13 mouse cellular contexts compared by ENCODE assay signal in the genomic region with DNA sequence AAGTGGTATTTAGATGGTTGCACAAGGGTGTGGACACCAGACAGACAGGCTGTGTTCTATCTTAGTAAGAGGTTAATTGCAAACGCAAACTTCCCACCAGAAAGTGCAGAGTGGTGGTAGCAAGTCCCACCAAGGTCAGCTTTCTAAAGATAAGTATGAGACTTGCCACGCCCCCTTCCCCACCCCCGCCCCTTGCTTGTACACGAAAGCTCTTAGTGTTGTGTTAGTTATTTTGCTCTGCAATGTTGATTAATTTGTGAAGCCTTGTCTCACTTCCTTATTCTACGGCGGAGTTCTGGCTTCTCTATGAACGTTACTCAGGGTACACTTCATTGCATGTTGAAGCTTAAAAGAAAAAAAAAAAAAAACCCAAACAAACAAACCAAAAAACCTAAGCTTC. TPM values are rescaled to one million over a fixed set of nuclear protein-coding genes. Genes with fewer than 3 reads are reported as not detected.
DNase-seq lines count a peak whose midpoint lies in the region; ATAC-seq lines count a peak whose summit lies in the region.
"Had no signal": no experiment of that assay in that cellular context is flagged by ENCODE, and none has a peak within 500 bp of the region (broad histone marks: within the 10 kb centered on the region; RNA-seq: fewer than 3 reads in every experiment).

No protein-coding gene starts in this region.

- ATAC-seq in heart, embryonic 15.5 days (replicated peaks; ENCODE audit: insufficient number of reproducible peaks, insufficient read depth, low FRiP score, low read depth), result no peak
- ATAC-seq in erythroblast, adult 5-6 weeks (replicated peaks; ENCODE audit: low FRiP score, poor library complexity, severe bottlenecking), result 0 out of 2 replicates have a peak, but pooled peaks have one; percentile 45
- ATAC-seq in megakaryocyte progenitor cell, adult 5-6 weeks (replicated peaks; ENCODE audit: poor library complexity), result peak; percentile 25
- no peak for ATAC-seq in hindbrain, embryonic 14.5 days (ENCODE audit: low FRiP score)
- ATAC-seq: CD4-positive, CD25-positive, alpha-beta regulatory T cell, adult 4 months had no signal

- H3K36me3 ChIP-seq in heart, embryonic 15.5 days, result no peaks in the 10 kb centered on the region
- H3K36me3 ChIP-seq in hindbrain, embryonic 14.5 days (replicated peaks; ENCODE audit: control insufficient read depth, insufficient read depth), result no peaks in the 10 kb centered on the region
- H3K36me3 ChIP-seq: embryonic facial prominence, embryonic 15.5 days; limb, embryonic 15.5 days had no signal

- H3K4me3 ChIP-seq in heart, embryonic 15.5 days, result no peak overlapping the region
- no peak overlapping the region for H3K4me3 ChIP-seq in hindbrain, embryonic 14.5 days (replicated peaks; ENCODE audit: low read length)
- H3K4me3 ChIP-seq: embryonic facial prominence, embryonic 15.5 days; limb, embryonic 15.5 days had no signal

- peaks cover 8% of the 10 kb centered on the region for H3K4me1 ChIP-seq in heart, embryonic 15.5 days (replicated peaks)
- no peaks in the 10 kb centered on the region for H3K4me1 ChIP-seq in hindbrain, embryonic 14.5 days (replicated peaks; ENCODE audit: control insufficient read depth, insufficient read depth, low read length)
- H3K4me1 ChIP-seq: embryonic facial prominence, embryonic 15.5 days had no signal

- no peaks in the 10 kb centered on the region for H3K27me3 ChIP-seq in heart, embryonic 15.5 days
- H3K27me3 ChIP-seq in hindbrain, embryonic 14.5 days (ENCODE audit: control insufficient read depth, insufficient read depth, low read length), result no peaks in the 10 kb centered on the region
- H3K27me3 ChIP-seq: embryonic facial prominence, embryonic 15.5 days; limb, embryonic 15.5 days had no signal

- H3K4me2 ChIP-seq in heart, embryonic 15.5 days, result peak overlapping the region; percentile 1; the same call in 1 of the 2 replicates
- H3K4me2 ChIP-seq in hindbrain, embryonic 14.5 days (replicated peaks), result no peak overlapping the region
- H3K4me2 ChIP-seq: embryonic facial prominence, embryonic 15.5 days; limb, embryonic 15.5 days had no signal

- WGBS in heart, embryonic 15.5 days, result 28% methylated on average over 7 of the region's 7 CpGs
- WGBS in hindbrain, embryonic 14.5 days, result 77% methylated on average over 7 of the region's 7 CpGs

- no peak overlapping the region for H3K9ac ChIP-seq in heart, embryonic 15.5 days
- no peak overlapping the region for H3K9ac ChIP-seq in hindbrain, embryonic 14.5 days
- H3K9ac ChIP-seq: embryonic facial prominence, embryonic 15.5 days; limb, embryonic 15.5 days had no signal

- no peak overlapping the region for H3K27ac ChIP-seq in heart, embryonic 15.5 days
- H3K27ac ChIP-seq in hindbrain, embryonic 14.5 days, result no peak overlapping the region
- H3K27ac ChIP-seq: embryonic facial prominence, embryonic 15.5 days; limb, embryonic 15.5 days had no signal

- no peak for DNase-seq in heart, postnatal 4 days
- peak; percentile 37 for DNase-seq in ES-CJ7 (ENCODE audit: low read depth, low spot score)
- no peak for DNase-seq in hindbrain, embryonic 14.5 days (ENCODE audit: low spot score)
- no peak for DNase-seq in embryo, embryonic 11 days
- no peak for DNase-seq in cerebellum, postnatal 14 days
- DNase-seq: adrenal gland, adult 8-10 months; cerebellum, adult 8-10 months had no signal

- no peaks in the 10 kb centered on the region for H3K9me3 ChIP-seq in heart, embryonic 15.5 days (replicated peaks)
- H3K9me3 ChIP-seq in hindbrain, embryonic 14.5 days (ENCODE audit: control insufficient read depth, low read length), result no peaks in the 10 kb centered on the region
- H3K9me3 ChIP-seq: embryonic facial prominence, embryonic 15.5 days; limb, embryonic 15.5 days had no signal

RNA-seq across cellular contexts. Expression of a gene that starts 57.1 kb away (rescaled TPM):
- polyA plus RNA-seq in heart, embryonic 15.5 days (2015; fragmentation: Nextera tagmentation; extraction: Ambion mirVana), result 87.3 and 98.1 TPM in 2 replicates
- total RNA-seq in heart, postnatal 4 days (2021), result 10 to 100 TPM; 43.2 to 46.3 TPM
- 57.1 and 66.7 TPM in 2 replicates for total RNA-seq in erythroblast, adult 5-6 weeks (2015; ENCODE audit: low replicate concordance)
- total RNA-seq in erythroblast, adult 5-6 weeks (2017; ENCODE audit: low replicate concordance), result 28.7 and 59.9 TPM in 2 replicates
- total RNA-seq in megakaryocyte progenitor cell, adult 5-6 weeks (2015), result 124 and 140 TPM in 2 replicates
- total RNA-seq in megakaryocyte progenitor cell, adult 5-6 weeks (2017), result 72.1 and 74.5 TPM in 2 replicates
- 146 and 158 TPM in 2 replicates for polyA plus RNA-seq in hindbrain, embryonic 14.5 days (2014; fragmentation: Nextera tagmentation; extraction: Ambion mirVana)

Comparison
In these comparisons a context has a peak if more than half of its experiments do, and no peak if none do; other contexts are left out.
1. ATAC-seq: peak in erythroblast, adult 5-6 weeks (single experiment) and megakaryocyte progenitor cell, adult 5-6 weeks (single experiment); none in heart, embryonic 15.5 days (single experiment) and hindbrain, embryonic 14.5 days (single experiment).